Mouse (Mus musculus): ENCODE measurements at regions not wholly inside any gene's neighbourhood (a gene's known extent, or its start where the extent isn't known, plus 50 kb on each side); places are given as distances from the start of the nearest gene placed in this dataset.

DNA sequence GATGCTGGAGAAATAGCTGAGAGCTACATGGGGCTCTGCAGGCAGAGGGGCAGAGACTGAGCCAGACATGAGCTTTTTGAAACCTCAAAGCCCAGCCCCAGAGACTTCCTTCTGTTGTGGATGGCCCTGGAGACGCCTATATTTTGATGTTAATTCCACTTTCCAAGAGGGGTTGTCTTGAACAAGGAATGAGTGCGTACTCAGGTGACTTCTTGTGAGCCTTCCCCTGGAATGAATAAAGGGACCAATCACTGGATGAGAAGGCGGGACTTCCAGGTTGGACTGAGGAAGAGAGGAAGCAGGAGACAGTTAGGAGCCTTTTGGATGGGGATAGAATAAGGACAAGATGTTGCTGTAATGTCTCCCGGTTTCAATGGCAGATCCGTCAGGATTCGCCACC lies 76.3 kb upstream of the Spred2 start:
- Histone ChIP-seq H3K4me1 (replicated peaks; ENCODE audit: control insufficient read depth, insufficient read depth, low read length) (no peaks in the 10 kb centered on the region), H3K9ac (ENCODE audit: low read length) (no peak overlapping the region), H3K4me2 (ENCODE audit: low read depth, low read length, severe bottlenecking) (no peak overlapping the region), H3K9me3 (ENCODE audit: control insufficient read depth, low read length) (no peaks in the 10 kb centered on the region), H3K27ac (ENCODE audit: low read depth, low read length) (no peak overlapping the region), H3K27me3 (ENCODE audit: control insufficient read depth, insufficient read depth, low read length) (no peaks in the 10 kb centered on the region), H3K4me3 (ENCODE audit: low read depth, low read length) (no peak overlapping the region), H3K36me3 (ENCODE audit: control insufficient read depth, insufficient read depth, low read length) (no peaks in the 10 kb centered on the region)
- DNase-seq (ENCODE audit: low spot score) = no peak
- 96% methylated on average over 6 of the region's 6 CpGs for WGBS
- ATAC-seq (replicated peaks; ENCODE audit: low FRiP score) = no peak

DNA sequence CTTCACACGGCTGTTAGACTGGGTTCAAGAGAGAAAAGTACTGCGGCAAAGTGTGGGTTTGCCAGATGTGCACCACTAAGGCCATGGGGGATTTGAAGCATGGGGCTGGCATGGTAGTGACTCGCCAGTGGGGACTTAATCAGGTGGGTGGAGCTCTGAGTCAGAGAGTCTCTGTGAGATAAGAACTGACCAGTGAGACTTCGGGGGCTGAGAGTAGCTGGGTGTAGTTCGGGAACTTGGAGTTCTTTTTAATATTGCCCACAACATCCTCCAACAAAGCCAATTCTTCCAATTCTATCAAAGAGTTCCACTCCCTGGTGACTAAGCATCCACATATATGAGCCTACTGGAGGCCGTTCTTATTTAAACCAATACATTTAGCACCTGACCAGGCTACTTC lies 75.8 kb upstream of the Spred2 start:
- Histone ChIP-seq H3K4me2 (ENCODE audit: low read depth, low read length, severe bottlenecking) (no peak overlapping the region), H3K9me3 (ENCODE audit: control insufficient read depth, low read length) (no peaks in the 10 kb centered on the region), H3K36me3 (ENCODE audit: control insufficient read depth, insufficient read depth, low read length) (no peaks in the 10 kb centered on the region), H3K9ac (ENCODE audit: low read length) (no peak overlapping the region), H3K27ac (ENCODE audit: low read depth, low read length) (no peak overlapping the region), H3K4me3 (ENCODE audit: low read depth, low read length) (no peak overlapping the region), H3K27me3 (ENCODE audit: control insufficient read depth, insufficient read depth, low read length) (no peaks in the 10 kb centered on the region), H3K4me1 (replicated peaks; ENCODE audit: control insufficient read depth, insufficient read depth, low read length) (no peaks in the 10 kb centered on the region)
- DNase-seq (ENCODE audit: low spot score) = no peak
- 87% methylated on average over 6 of the region's 6 CpGs for WGBS
- no peak for ATAC-seq (replicated peaks; ENCODE audit: low FRiP score)

DNA sequence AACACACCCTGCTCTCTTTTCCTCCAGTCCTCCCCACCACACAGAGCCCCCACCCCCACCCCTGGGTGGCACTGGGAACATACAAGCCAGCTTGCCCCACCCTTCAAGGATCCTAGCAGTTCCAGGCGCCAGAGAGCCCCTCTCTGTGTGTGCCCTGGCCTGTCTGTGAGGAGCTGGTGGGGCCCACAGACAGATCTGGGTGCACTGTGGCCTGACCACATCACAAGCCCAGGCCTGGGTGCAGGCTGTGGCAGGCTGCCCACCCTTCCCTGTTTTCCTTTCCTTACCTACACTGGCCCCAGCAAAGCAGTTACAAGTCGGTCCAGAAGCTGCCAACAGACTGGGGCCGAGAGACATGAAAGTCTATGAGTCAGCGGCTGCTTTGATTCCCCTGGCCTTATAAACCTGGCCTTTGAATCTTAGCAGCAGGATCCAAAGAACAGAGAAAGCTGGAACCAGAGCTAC lies 74.8 kb upstream of the Spred2 start:
- 56% methylated on average over 4 of the region's 4 CpGs for WGBS
- no peak for ATAC-seq (replicated peaks; ENCODE audit: low FRiP score)
- H3K27me3 ChIP-seq (ENCODE audit: control insufficient read depth, insufficient read depth, low read length) = no peaks in the 10 kb centered on the region
- no peak overlapping the region for H3K27ac ChIP-seq (ENCODE audit: low read depth, low read length)
- no peaks in the 10 kb centered on the region for H3K9me3 ChIP-seq (ENCODE audit: control insufficient read depth, low read length)
- H3K9ac ChIP-seq (ENCODE audit: low read length) = no peak overlapping the region
- no peaks in the 10 kb centered on the region for H3K4me1 ChIP-seq (replicated peaks; ENCODE audit: control insufficient read depth, insufficient read depth, low read length)
- no peak overlapping the region for H3K4me2 ChIP-seq (ENCODE audit: low read depth, low read length, severe bottlenecking)
- DNase-seq (ENCODE audit: low spot score) = no peak
- H3K36me3 ChIP-seq (ENCODE audit: control insufficient read depth, insufficient read depth, low read length) = no peaks in the 10 kb centered on the region
- no peak overlapping the region for H3K4me3 ChIP-seq (ENCODE audit: low read depth, low read length)

DNA sequence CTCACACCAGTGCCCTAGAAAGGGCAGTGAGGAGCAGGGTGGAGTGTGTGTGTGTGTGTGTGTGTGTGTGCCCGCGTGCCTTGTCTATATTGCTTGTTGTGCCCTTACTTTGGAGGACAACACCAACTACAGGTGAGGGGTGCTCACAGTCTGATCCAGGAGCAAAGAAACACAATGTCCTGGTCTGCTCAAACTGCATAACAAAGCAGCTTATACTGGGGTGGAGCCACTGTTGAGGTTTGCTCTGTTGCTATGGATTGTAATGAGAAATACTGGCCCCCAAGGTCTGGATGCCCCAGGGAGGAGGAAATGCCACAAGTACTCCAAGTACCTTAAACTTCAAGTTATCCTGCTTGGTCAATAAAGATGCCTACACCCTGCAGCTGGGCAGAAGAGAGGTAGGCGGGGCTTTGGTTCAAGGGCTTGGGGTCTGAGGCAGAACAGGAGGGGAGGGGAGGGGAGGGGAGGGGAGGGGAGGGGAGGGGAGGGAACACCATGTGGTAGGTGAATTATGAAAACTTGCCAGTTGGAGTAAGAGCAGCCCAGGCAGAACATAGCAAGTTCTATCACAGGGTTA lies 74.2 kb upstream of the Spred2 start:
- Histone ChIP-seq H3K27ac (ENCODE audit: low read depth, low read length) (no peak overlapping the region), H3K27me3 (ENCODE audit: control insufficient read depth, insufficient read depth, low read length) (no peaks in the 10 kb centered on the region), H3K9ac (ENCODE audit: low read length) (no peak overlapping the region), H3K4me3 (ENCODE audit: low read depth, low read length) (no peak overlapping the region), H3K4me1 (replicated peaks; ENCODE audit: control insufficient read depth, insufficient read depth, low read length) (no peaks in the 10 kb centered on the region), H3K36me3 (ENCODE audit: control insufficient read depth, insufficient read depth, low read length) (no peaks in the 10 kb centered on the region), H3K4me2 (ENCODE audit: low read depth, low read length, severe bottlenecking) (no peak overlapping the region), H3K9me3 (ENCODE audit: control insufficient read depth, low read length) (no peaks in the 10 kb centered on the region)
- 86% methylated on average over 2 of the region's 3 CpGs for WGBS
- ATAC-seq (replicated peaks; ENCODE audit: low FRiP score) = no peak
- no peak for DNase-seq (ENCODE audit: low spot score)

GRCm38 (mm10) chr11:19851022-19851615 lies 73.1 kb upstream of the Spred2 start:
- H3K36me3 ChIP-seq (ENCODE audit: control insufficient read depth, insufficient read depth, low read length) = no peaks in the 10 kb centered on the region
- no peaks in the 10 kb centered on the region for H3K9me3 ChIP-seq (ENCODE audit: control insufficient read depth, low read length)
- 50% methylated on average over 6 of the region's 6 CpGs for WGBS
- H3K27me3 ChIP-seq (ENCODE audit: control insufficient read depth, insufficient read depth, low read length) = no peaks in the 10 kb centered on the region
- H3K9ac ChIP-seq (ENCODE audit: low read length) = no peak overlapping the region
- DNase-seq (ENCODE audit: low spot score) (no peak), ATAC-seq (replicated peaks; ENCODE audit: low FRiP score) (no peak)
- H3K4me3 ChIP-seq (ENCODE audit: low read depth, low read length) = no peak overlapping the region
- H3K4me1 ChIP-seq (replicated peaks; ENCODE audit: control insufficient read depth, insufficient read depth, low read length) = no peaks in the 10 kb centered on the region
- H3K27ac ChIP-seq (ENCODE audit: low read depth, low read length) = no peak overlapping the region
- H3K4me2 ChIP-seq (ENCODE audit: low read depth, low read length, severe bottlenecking) = no peak overlapping the region

GRCm38 (mm10) chr11:19861596-19861995 lies 62.6 kb upstream of the Spred2 start:
- ATAC-seq (replicated peaks; ENCODE audit: low FRiP score) (no peak), DNase-seq (ENCODE audit: low spot score) (no peak)
- H3K9me3 ChIP-seq (ENCODE audit: control insufficient read depth, low read length) = no peaks in the 10 kb centered on the region
- no peak overlapping the region for H3K4me2 ChIP-seq (ENCODE audit: low read depth, low read length, severe bottlenecking)
- 84% methylated on average over 4 of the region's 4 CpGs for WGBS
- no peak overlapping the region for H3K4me3 ChIP-seq (ENCODE audit: low read depth, low read length)
- H3K9ac ChIP-seq (ENCODE audit: low read length) = no peak overlapping the region
- H3K27me3 ChIP-seq (ENCODE audit: control insufficient read depth, insufficient read depth, low read length) = no peaks in the 10 kb centered on the region
- no peak overlapping the region for H3K27ac ChIP-seq (ENCODE audit: low read depth, low read length)
- no peaks in the 10 kb centered on the region for H3K36me3 ChIP-seq (ENCODE audit: control insufficient read depth, insufficient read depth, low read length)
- H3K4me1 ChIP-seq (replicated peaks; ENCODE audit: control insufficient read depth, insufficient read depth, low read length) = no peaks in the 10 kb centered on the region

DNA sequence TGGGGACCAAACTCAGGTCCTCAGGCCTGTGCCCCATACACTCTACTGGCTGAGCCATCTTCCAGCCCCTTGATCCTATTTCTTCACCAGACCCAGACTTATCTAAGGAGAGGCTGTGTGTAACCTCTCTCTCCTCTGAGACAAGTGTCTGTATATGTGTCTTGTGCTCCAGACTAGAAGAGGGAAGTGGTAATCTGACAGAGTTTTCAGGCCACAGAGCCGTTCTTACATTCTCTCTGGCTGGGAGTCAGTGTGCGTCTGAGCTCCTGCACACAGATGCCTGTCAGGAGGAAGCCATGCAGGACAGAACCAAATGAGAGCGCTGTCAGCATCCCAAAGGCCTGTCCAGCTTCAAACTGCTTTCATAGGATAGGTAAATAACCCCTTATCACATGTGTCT lies 60.8 kb upstream of the Spred2 start:
- Histone ChIP-seq H3K4me3 (ENCODE audit: low read depth, low read length) (no peak overlapping the region), H3K9me3 (ENCODE audit: control insufficient read depth, low read length) (no peaks in the 10 kb centered on the region; the same call in 1 of the 2 replicates), H3K27ac (ENCODE audit: low read depth, low read length) (no peak overlapping the region), H3K9ac (ENCODE audit: low read length) (no peak overlapping the region), H3K4me2 (ENCODE audit: low read depth, low read length, severe bottlenecking) (no peak overlapping the region), H3K36me3 (ENCODE audit: control insufficient read depth, insufficient read depth, low read length) (no peaks in the 10 kb centered on the region), H3K27me3 (ENCODE audit: control insufficient read depth, insufficient read depth, low read length) (no peaks in the 10 kb centered on the region), H3K4me1 (replicated peaks; ENCODE audit: control insufficient read depth, insufficient read depth, low read length) (no peaks in the 10 kb centered on the region)
- DNase-seq (ENCODE audit: low spot score) = no peak
- 82% methylated on average over 3 of the region's 3 CpGs for WGBS
- ATAC-seq (replicated peaks; ENCODE audit: low FRiP score) = no peak

- DNase-seq (ENCODE audit: low spot score) (no peak), ATAC-seq (replicated peaks; ENCODE audit: low FRiP score) (no peak)
- WGBS = 42% methylated on average over 2 of the region's 2 CpGs
- Histone ChIP-seq H3K27me3 (ENCODE audit: control insufficient read depth, insufficient read depth, low read length) (no peaks in the 10 kb centered on the region), H3K9me3 (ENCODE audit: control insufficient read depth, low read length) (no peaks in the 10 kb centered on the region; the same call in 1 of the 2 replicates), H3K4me3 (ENCODE audit: low read depth, low read length) (no peak overlapping the region), H3K4me1 (replicated peaks; ENCODE audit: control insufficient read depth, insufficient read depth, low read length) (no peaks in the 10 kb centered on the region), H3K27ac (ENCODE audit: low read depth, low read length) (no peak overlapping the region), H3K4me2 (ENCODE audit: low read depth, low read length, severe bottlenecking) (no peak overlapping the region), H3K9ac (ENCODE audit: low read length) (no peak overlapping the region), H3K36me3 (ENCODE audit: control insufficient read depth, insufficient read depth, low read length) (no peaks in the 10 kb centered on the region)
Measured at GRCm38 (mm10) chr11:19866262-19866661, 57.9 kb upstream of the Spred2 start.

DNA sequence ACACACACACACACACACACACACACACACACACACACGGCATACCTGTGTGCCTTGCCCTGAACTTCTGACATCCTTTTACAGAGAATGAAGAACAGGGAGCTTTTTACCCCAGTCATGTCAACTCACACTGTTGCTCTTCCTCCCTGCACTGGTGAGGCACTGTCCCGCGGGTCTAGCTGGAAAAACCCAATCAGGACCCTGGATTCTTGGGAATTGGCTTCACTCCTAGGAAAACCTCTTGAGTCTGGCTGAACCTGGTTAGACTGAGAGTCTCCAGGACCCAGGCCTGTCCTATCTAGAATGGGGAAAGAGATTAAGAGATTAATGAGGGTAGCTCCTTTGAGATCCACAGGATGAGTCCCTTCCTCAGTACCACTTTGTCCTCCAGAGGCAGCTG lies 54.5 kb upstream of the Spred2 start:
- Histone ChIP-seq H3K9ac (ENCODE audit: low read length) (no peak overlapping the region), H3K4me3 (ENCODE audit: low read depth, low read length) (no peak overlapping the region), H3K36me3 (ENCODE audit: control insufficient read depth, insufficient read depth, low read length) (no peaks in the 10 kb centered on the region), H3K27me3 (ENCODE audit: control insufficient read depth, insufficient read depth, low read length) (no peaks in the 10 kb centered on the region), H3K27ac (ENCODE audit: low read depth, low read length) (no peak overlapping the region), H3K4me2 (ENCODE audit: low read depth, low read length, severe bottlenecking) (no peak overlapping the region), H3K4me1 (replicated peaks; ENCODE audit: control insufficient read depth, insufficient read depth, low read length) (no peaks in the 10 kb centered on the region), H3K9me3 (ENCODE audit: control insufficient read depth, low read length) (no peaks in the 10 kb centered on the region; the same call in 1 of the 2 replicates)
- 94% methylated on average over 3 of the region's 3 CpGs for WGBS
- no peak for DNase-seq (ENCODE audit: low spot score)
- ATAC-seq (replicated peaks; ENCODE audit: low FRiP score) = no peak
